In the genomic region with DNA sequence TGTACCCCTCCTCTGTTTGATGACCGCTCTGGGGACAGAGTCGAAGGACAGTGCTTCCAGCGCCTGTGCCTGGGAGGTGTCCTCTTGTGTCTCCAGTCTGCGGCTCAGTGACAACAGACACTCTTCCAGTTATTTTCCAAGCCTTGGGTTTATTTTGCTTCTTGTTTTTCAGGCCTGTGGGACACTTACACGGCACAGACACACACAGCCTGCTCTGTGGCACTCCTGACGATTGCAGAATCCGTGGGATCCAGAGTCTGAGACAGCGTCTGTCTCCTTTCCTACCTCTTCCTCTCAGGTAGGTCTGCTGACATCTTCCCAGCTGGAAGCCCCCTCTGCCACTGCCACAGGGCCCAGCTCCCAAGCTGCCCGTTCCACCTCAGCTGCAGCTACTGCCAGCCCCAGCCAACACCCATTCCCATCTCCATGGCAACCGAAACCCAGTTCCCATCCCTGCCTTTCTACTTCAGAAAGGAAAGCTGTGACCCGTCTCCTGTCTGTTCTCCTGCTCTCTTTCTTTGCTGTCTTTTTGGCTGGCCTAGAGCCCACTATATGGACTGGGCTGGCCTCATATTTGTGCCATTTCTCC, we compare ENCODE assay signal across 11 mouse cellular contexts. TPM values are rescaled to one million over a fixed set of nuclear protein-coding genes. Genes with fewer than 3 reads are reported as not detected.
DNase-seq lines count a peak whose midpoint lies in the region; ATAC-seq lines count a peak whose summit lies in the region.
"Had no signal": no experiment of that assay in that cellular context is flagged by ENCODE, and none has a peak within 500 bp of the region (broad histone marks: within the 10 kb centered on the region; RNA-seq: fewer than 3 reads in every experiment).

No protein-coding gene starts in this region.

- ATAC-seq in frontal cortex, adult (ENCODE audit: low TSS enrichment), result peak; percentile 96
- no peak for ATAC-seq in forebrain, embryonic 11.5 days (replicated peaks; ENCODE audit: low FRiP score)

- H3K27me3 ChIP-seq in forebrain, embryonic 11.5 days (ENCODE audit: control insufficient read depth, insufficient read depth, low read length), result no peaks in the 10 kb centered on the region
- H3K27me3 ChIP-seq: heart, embryonic 15.5 days had no signal

- H3K9ac ChIP-seq in forebrain, embryonic 11.5 days (ENCODE audit: low read length), result no peak overlapping the region
- H3K9ac ChIP-seq: heart, embryonic 15.5 days had no signal

- intact Hi-C loops in left cerebral cortex, postnatal 10 days (cut with DNase I), result no loop called here

- H3K36me3 ChIP-seq in forebrain, embryonic 11.5 days (ENCODE audit: control insufficient read depth, insufficient read depth, low read length), result no peaks in the 10 kb centered on the region
- H3K36me3 ChIP-seq: heart, embryonic 15.5 days had no signal

- peak overlapping the region; percentile 15; the same call in 1 of the 2 replicates for H3K27ac ChIP-seq in forebrain, embryonic 11.5 days (ENCODE audit: low read depth, low read length)
- H3K27ac ChIP-seq: heart, embryonic 15.5 days had no signal

- no peak for DNase-seq in frontal cortex, postnatal 14 days (ENCODE audit: low spot score in 2 of 2)
- DNase-seq in forebrain, embryonic 11.5 days (ENCODE audit: low spot score), result no peak
- peak; percentile 55 to 63 for DNase-seq in left cerebral cortex, postnatal 10 days (ENCODE audit: extremely low spot score in 1 of 2, low spot score in 2 of 2)
- DNase-seq in retina, embryonic 14.5 days (ENCODE audit: low spot score), result peak; percentile 50
- no peak for DNase-seq in urinary bladder, postnatal 4 days (ENCODE audit: low spot score in 2 of 2)
- DNase-seq in thymus, postnatal 10 days (ENCODE audit: low spot score in 2 of 2), result no peak
- no peak for DNase-seq in spleen, adult 18-20 months

- peaks cover 8% of the 10 kb centered on the region for H3K4me1 ChIP-seq in forebrain, embryonic 11.5 days (replicated peaks; ENCODE audit: control insufficient read depth, insufficient read depth, low read length)

- 51% methylated on average over 11 of the region's 11 CpGs for WGBS in forebrain, embryonic 11.5 days

- no peaks in the 10 kb centered on the region for H3K9me3 ChIP-seq in forebrain, embryonic 11.5 days (ENCODE audit: control insufficient read depth, low read length)
- H3K9me3 ChIP-seq: heart, embryonic 15.5 days had no signal

- no peak overlapping the region for H3K4me2 ChIP-seq in forebrain, embryonic 11.5 days (ENCODE audit: low read depth, low read length, severe bottlenecking)
- H3K4me2 ChIP-seq: heart, embryonic 15.5 days had no signal

- no peak overlapping the region for H3K4me3 ChIP-seq in forebrain, embryonic 11.5 days (ENCODE audit: low read depth, low read length)
- H3K4me3 ChIP-seq: heart, embryonic 15.5 days had no signal

RNA-seq across cellular contexts. Expression of gene Chd9, which starts 21.4 kb away (rescaled TPM):
- polyA plus RNA-seq in forebrain, embryonic 11.5 days (2014; fragmentation: Nextera tagmentation; extraction: Ambion mirVana), result 47.7 and 52.0 TPM in 2 replicates
- total RNA-seq in left cerebral cortex, postnatal 10 days (2021), result 100 to 1,000 TPM in 1 of 2 experiments, 10 to 100 TPM in 1; 97.6 to 104 TPM

RNA-seq across cellular contexts. Expression of gene Gm19935, which starts 32.4 kb away (rescaled TPM):
- not detected in 2 replicates for polyA plus RNA-seq in forebrain, embryonic 11.5 days (2014; fragmentation: Nextera tagmentation; extraction: Ambion mirVana)
- under 1 TPM; 0.47 to 0.73 TPM for total RNA-seq in left cerebral cortex, postnatal 10 days (2021)
- polyA plus RNA-seq: heart, embryonic 15.5 days; limb, embryonic 11.5 days; stomach, embryonic 14.5 days had no signal

Comparison
In these comparisons a context has a peak if more than half of its experiments do, and no peak if none do; other contexts are left out.
1. DNase-seq: peak in left cerebral cortex, postnatal 10 days (2 of 2) and retina, embryonic 14.5 days (single experiment); none in frontal cortex, postnatal 14 days (0 of 2), forebrain, embryonic 11.5 days (single experiment), urinary bladder, postnatal 4 days (0 of 2), thymus, postnatal 10 days (0 of 2) and spleen, adult 18-20 months (0 of 2).